Comparison of ENCODE assay signal across 35 mouse cellular contexts in the genomic region with DNA sequence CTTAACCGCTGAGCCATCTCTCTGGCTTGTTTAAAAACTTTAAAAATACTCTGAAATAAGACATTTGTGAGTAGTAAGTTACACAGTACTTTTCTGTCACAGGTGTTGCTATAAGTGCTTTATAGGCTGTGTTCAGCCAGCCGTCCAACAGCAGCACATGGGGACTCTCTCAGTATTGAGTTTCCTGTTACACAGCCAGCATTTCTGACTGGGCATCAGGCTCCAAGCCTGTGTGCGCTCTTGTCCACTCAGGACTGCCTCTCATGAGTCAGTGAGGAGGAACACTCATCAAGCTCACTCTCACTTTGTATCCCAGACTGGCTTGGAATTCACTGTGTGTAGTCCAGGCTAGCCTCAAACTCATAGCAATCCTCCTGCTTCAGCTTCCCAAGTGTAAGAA. TPM values are rescaled to one million over a fixed set of nuclear protein-coding genes. Genes with fewer than 3 reads are reported as not detected.
"Had no signal": no experiment of that assay in that cellular context is flagged by ENCODE, and none has a peak within 500 bp of the region (broad histone marks: within the 10 kb centered on the region; RNA-seq: fewer than 3 reads in every experiment).

No protein-coding gene starts in this region.

- H3K9me3 ChIP-seq: limb, embryonic 10.5 days; limb, embryonic 12.5 days; limb, embryonic 15.5 days; liver, embryonic 12.5 days; liver, embryonic 13.5 days; liver, embryonic 15.5 days; lung, embryonic 15.5 days; megakaryocyte, embryonic 14.5 days; midbrain, embryonic 10.5 days; midbrain, embryonic 12.5 days; midbrain, embryonic 15.5 days had no signal

- H3K4me1 ChIP-seq: limb, embryonic 10.5 days; limb, embryonic 12.5 days; limb, embryonic 15.5 days; liver, embryonic 13.5 days; liver, embryonic 15.5 days; lung, embryonic 15.5 days; midbrain, embryonic 12.5 days had no signal

- DNase-seq: left cerebral cortex, postnatal 4 days; liver; liver, embryonic 13.5 days; liver, postnatal 0 days; lung, adult 18-20 months; lung, adult 2 months; lung, embryonic 14.5 days; lung, postnatal 10 days; lung, postnatal 14 days; lung, postnatal 36 days; lung, postnatal 4 days; midbrain, embryonic 14.5 days had no signal

- H3K27me3 ChIP-seq: limb, embryonic 12.5 days; limb, embryonic 13.5 days; limb, embryonic 15.5 days; liver, embryonic 12.5 days; liver, embryonic 13.5 days; liver, embryonic 15.5 days; lung, embryonic 15.5 days; megakaryocyte, embryonic 14.5 days; midbrain, embryonic 12.5 days; midbrain, embryonic 15.5 days had no signal

- H3K27ac ChIP-seq: left cerebral cortex, adult 2 months; limb, embryonic 10.5 days; limb, embryonic 12.5 days; limb, embryonic 13.5 days; limb, embryonic 15.5 days; liver, embryonic 12.5 days; liver, embryonic 13.5 days; liver, embryonic 14.5 days; liver, embryonic 15.5 days; lung, embryonic 15.5 days; macrophage; midbrain, embryonic 10.5 days; midbrain, embryonic 12.5 days; midbrain, embryonic 15.5 days had no signal

- H3K4me2 ChIP-seq: limb, embryonic 12.5 days; limb, embryonic 13.5 days; limb, embryonic 15.5 days; liver, embryonic 11.5 days; liver, embryonic 12.5 days; liver, embryonic 13.5 days; liver, embryonic 15.5 days; lung, embryonic 14.5 days; lung, embryonic 15.5 days; midbrain, embryonic 12.5 days; midbrain, embryonic 15.5 days had no signal

- H3K9ac ChIP-seq: limb, embryonic 12.5 days; limb, embryonic 13.5 days; limb, embryonic 15.5 days; liver, embryonic 12.5 days; liver, embryonic 13.5 days; liver, embryonic 14.5 days; liver, embryonic 15.5 days; liver, postnatal 0 days; lung, embryonic 14.5 days; lung, embryonic 15.5 days; midbrain, embryonic 12.5 days; midbrain, embryonic 15.5 days had no signal

- ATAC-seq: liver, embryonic 12.5 days; liver, postnatal 0 days; lung, postnatal 0 days; midbrain, embryonic 15.5 days; midbrain, embryonic 16.5 days had no signal

- H3K4me3 ChIP-seq: left cerebral cortex, adult 2 months; limb, embryonic 10.5 days; limb, embryonic 12.5 days; limb, embryonic 13.5 days; limb, embryonic 15.5 days; liver, embryonic 12.5 days; liver, embryonic 13.5 days; liver, embryonic 15.5 days; lung, embryonic 15.5 days; megakaryocyte, embryonic 14.5 days; midbrain, embryonic 10.5 days; midbrain, embryonic 12.5 days; midbrain, embryonic 15.5 days; myocyte had no signal

RNA-seq across cellular contexts. Expression of a gene that starts 5.3 kb away (rescaled TPM):
- total RNA-seq: megakaryocyte-erythroid progenitor cell, adult 5-6 weeks had no signal
- polyA plus RNA-seq: lung, embryonic 14.5 days had no signal

RNA-seq across cellular contexts. Expression of a gene that starts 18.6 kb away (rescaled TPM):
- total RNA-seq: megakaryocyte progenitor cell, adult 5-6 weeks; megakaryocyte, adult 5-6 weeks; megakaryocyte-erythroid progenitor cell, adult 5-6 weeks; monocyte, adult 5-6 weeks had no signal
- polyA plus RNA-seq: macrophage had no signal

RNA-seq across cellular contexts. Expression of a gene that starts 38.2 kb away (rescaled TPM):
- total RNA-seq: liver, adult 2 months; megakaryocyte progenitor cell, adult 5-6 weeks; megakaryocyte, adult 5-6 weeks; megakaryocyte-erythroid progenitor cell, adult 5-6 weeks; monocyte, adult 5-6 weeks had no signal
- polyA plus RNA-seq: liver, adult 2 months; liver, embryonic 15.5 days; liver, postnatal 0 days; macrophage had no signal
